Mouse (Mus musculus) spleen, adult 12 weeks (tissue): ENCODE data around the gene Jmjd7.

ENCODE experiments used
- DNase-seq: peaks from one replicate; pipeline ENCODE4 v3.0.0; 2022; ENCODE audit warnings: low spot score

The Jmjd7 gene

GRCm38 (mm10) chr2:120026984-120027949 lies at the start of gene Jmjd7, which contains the start of gene Gm28042:
Gene Jmjd7 (plus strand): TSS chr2:120027483.
Gene Gm28042 (plus strand): TSS chr2:120027493.
- DNase-seq: peak; percentile 91

- DNase-seq: no peak
Observed at GRCm38 (mm10) chr2:119980343-119980986, 46.8 kb upstream of the Jmjd7 start.

DNA sequence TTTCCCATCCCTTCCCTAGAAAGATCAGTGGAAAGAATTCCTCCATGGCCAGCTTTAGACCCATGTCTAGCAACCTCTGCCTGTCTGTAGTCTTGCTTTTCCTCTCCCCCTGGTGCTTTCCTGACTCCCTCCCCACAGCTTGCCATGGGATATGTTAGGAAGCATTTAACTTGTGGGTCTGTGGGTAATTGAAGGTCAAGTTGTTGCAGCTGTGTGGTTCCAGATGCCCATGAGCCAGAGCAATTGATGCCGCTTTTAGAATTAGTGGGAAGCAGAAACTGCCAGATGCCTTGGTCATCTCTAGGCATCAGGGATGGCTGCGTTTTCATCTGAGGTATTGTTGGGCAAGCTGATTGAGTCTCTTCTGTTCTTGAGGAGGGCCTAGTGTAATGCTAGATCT lies 45.7 kb upstream of the Jmjd7 start:
- no peak for DNase-seq

GRCm38 (mm10) chr2:119985871-119986270 lies 41.4 kb upstream of the Jmjd7 start:
- no peak for DNase-seq

DNA sequence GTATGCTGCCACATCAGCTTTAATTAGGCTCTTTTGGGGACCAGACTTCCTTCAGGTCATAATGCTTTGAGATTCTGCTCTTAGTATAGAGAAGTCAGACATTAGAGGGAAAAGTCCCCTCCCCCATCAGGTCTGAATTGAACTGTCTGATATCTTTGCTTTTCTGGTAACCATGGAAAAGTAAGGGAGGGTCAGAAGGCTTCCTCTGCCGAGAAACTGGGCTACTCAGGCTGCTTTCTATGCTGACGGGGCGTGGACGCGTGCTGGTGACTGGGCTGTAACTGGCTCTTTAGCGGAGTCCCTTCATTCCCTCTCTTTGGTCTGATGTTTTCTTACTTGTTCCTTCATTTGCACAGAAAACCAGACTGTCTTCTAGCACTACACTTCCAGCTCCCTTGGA lies 40.9 kb upstream of the Jmjd7 start:
- no peak for DNase-seq

GRCm38 (mm10) chr2:119987441-119987840 lies 39.8 kb upstream of the Jmjd7 start:
- DNase-seq: no peak

- DNase-seq: no peak
Observed at GRCm38 (mm10) chr2:119988952-119989351, 38.3 kb upstream of the Jmjd7 start.

GRCm38 (mm10) chr2:119990881-119991280 lies 36.4 kb upstream of the Jmjd7 start:
- no peak for DNase-seq

GRCm38 (mm10) chr2:119992349-119992748 lies 34.9 kb upstream of the Jmjd7 start:
- DNase-seq: no peak

GRCm38 (mm10) chr2:119993515-119993914 lies 33.8 kb upstream of the Jmjd7 start:
- DNase-seq: no peak

DNA sequence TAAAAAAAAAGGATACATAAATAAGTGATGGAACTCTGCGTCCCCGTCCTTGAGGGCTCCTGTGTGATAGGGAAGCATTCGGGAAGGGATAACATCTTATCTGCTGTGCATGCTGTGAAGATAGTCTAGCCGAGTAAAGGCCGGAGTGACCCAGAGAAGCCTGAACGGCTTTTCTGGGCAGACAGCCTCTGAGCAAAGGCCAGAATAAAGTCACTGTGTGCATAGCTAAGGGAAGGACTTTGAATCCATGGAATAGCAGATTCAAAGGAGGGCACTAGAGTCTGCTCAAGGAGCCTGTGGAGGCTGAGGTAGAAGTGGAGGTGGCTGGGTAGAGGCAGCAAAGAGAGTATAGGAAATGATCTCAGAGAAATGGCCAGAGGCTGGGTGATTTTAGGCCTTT lies 32.4 kb upstream of the Jmjd7 start:
- no peak for DNase-seq

DNA sequence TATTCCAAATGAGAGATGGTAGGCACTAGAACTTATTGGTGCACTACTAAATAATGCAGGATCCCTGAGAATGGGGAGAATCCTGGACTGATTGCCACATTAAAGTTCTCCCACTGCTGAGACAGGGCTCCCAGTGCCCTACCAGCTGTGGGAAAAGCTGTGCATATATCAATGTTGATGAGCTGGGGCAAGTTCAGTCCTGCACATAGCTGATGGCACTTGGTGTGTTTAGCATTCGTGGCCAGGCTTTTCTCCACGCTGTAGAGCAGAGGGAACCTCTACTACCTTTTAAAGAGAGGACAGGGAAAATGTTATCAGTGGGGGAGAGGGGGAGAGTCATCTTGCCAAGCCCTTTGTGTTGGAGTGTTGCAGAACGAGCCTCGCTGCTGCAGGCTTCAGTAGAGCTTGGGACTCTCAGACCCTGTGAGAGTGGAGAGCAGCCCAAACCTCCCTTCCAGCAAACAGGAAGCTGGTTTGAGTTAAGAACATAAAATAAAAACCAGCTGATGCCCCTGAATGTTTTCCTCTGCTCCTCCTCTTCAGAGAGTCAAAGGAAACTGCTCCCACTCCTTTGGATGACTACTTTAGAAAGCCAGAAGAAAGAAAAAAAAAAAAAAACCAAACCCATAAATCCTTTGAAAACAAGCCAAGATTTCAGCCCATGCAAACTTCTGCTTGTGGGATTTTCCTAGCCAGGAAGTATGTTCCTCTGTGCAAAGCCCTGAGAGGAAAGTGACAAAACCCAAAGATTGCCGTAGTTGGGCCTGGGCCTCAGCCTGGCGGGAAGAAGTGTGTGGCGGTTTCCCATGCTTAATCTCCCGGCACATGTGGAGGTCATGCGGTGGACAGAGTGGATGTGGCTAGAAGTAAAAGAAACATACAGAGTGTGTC lies 31.6 kb upstream of the Jmjd7 start:
- DNase-seq: no peak

- DNase-seq: no peak
Observed at GRCm38 (mm10) chr2:119997354-119997753, 29.9 kb upstream of the Jmjd7 start.

GRCm38 (mm10) chr2:119999731-120000130 lies 27.6 kb upstream of the Jmjd7 start:
- DNase-seq: no peak

DNA sequence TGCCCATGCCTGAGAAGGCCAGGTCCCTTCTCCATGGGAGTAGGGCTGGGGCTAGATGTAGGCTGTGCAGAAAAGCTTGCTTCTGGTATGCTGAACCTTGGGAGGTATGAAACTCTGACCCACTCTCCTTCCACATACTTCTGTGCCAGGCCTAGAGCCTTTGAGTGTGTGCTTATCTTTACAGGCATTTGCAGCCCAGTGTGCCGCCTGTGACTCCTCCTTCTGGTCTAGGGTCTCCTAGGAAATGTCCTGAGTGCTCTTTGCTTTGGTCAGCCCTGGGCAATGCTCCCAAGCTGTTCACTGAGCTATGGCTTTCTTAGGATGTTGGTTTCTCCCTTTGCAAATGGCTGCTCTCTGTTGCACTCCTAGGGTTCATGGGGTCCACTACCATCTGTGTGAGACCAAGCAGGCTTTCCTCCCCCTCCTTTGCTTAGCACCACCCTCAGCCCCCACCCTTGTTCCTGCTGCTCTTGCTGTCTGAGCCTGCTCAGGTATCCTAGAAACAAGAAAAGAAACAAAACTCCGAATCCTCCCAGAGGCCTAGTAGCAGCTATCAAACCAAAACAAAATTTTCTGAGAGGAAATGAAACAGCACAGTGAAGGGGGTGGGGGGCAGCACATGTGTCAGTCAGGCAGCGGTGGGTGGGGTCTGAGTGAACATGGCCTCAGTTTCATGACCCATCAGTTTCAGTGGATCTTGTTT lies 26.2 kb upstream of the Jmjd7 start:
- no peak for DNase-seq

GRCm38 (mm10) chr2:120001956-120002355 lies 25.3 kb upstream of the Jmjd7 start:
- DNase-seq: no peak

DNA sequence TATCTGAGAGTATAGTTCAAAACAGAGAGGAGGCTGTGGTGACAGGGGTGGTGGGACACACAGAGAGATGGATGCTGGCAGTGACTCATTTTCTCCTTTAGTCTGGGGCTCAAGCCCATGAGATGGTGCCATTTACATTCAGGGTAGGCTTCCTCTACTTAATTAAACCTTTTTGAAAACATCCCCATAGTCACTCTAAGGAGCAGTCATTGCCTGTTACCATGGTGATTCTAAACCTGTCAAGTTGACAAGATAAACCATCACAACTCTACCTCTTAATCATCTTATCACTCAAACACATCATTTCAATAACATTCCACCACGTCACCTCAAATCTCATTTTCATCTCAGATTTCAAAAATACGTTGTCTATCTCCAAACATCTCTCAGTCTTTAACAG lies 23.3 kb upstream of the Jmjd7 start:
- DNase-seq: no peak

DNA sequence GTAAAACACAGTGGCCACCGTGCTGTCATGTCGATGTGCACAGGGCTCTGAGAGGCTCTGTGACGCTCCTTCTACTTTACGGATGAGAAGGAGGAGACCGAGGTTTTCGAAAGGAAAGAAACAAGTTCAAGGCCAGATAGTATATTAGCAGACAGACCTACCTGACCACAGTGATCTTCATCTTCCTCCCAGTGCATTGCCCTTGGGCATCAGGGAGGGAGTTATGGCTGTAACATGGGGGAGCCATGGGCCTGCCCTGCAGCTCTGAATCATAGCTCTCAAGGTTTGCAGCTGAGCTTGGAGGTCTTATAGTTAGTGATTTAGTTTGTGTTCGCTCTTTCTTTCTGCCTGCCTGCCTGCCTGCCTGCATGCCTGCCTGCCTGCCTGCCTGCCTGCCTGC lies 20.6 kb upstream of the Jmjd7 start:
- DNase-seq: no peak

- no peak for DNase-seq
Observed at GRCm38 (mm10) chr2:120007680-120008210, 19.5 kb upstream of the Jmjd7 start.

DNA sequence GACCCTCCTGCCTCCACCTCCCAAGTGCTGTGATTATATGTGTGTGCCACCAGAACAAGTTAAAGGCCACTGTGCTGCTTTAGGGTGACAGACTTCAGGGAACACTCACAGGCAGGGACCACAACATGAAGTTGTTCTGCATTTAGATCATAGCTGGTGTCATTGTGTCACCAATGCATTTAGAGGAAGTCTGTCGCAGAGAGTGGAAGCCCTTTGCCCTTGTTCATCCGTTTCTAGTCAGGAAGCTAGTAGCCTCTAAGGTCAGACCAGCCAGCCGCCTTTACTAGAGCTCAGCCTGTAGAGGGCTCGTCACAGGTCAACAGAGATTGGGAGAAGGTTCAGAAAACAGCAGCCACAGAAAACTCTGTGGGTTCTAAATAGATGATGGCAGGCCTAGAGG lies 18.6 kb upstream of the Jmjd7 start:
- DNase-seq: no peak

DNA sequence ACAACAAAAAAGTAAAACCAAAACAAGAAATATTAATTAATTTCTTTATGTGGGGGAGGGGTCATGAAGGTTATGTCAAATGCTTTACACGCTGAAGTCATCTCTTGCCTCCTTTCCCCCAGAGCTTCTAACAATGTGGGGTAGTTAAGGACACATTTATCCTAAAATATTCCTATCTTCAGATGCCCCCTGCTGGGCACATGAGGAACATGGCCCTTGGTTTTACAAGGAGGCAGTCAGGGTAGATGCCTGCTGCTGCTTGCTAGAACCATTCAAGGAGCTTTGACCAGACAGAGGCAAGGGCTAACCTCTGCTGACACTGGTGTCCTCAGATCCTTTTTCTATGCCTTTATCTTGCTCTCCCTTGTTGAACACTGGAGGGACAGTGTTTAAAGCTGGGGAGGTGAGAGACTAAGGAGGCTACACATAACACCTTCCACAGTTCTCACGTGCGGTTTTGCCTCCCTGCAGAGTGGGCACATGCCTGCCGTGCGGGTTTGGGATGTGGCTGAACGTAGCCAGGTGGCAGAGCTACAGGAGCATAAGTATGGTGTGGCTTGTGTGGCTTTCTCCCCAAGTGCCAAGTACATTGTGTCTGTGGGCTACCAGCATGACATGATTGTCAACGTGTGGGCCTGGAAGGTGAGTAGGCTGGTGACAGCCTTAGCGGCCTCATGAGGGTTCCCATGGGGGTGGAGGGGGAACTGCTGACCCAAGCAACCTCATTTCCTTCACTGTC lies 15.7 kb upstream of the Jmjd7 start:
- DNase-seq: no peak
